Mouse (Mus musculus) limb, embryonic 12.5 days (tissue): Measurements from ENCODE around the gene Fbn1. TPM values are rescaled to one million over a fixed set of nuclear protein-coding genes. Genes with fewer than 3 reads are reported as not detected.

ENCODE experiments used
- ATAC-seq: fragments of 200-750 bp; cut with Nextera tagmentation; 2 replicates; pipeline ENCODE4 v1.8.0; 2017; ENCODE audit warnings: low read depth, moderate TSS enrichment; ENCODE audit not compliant: insufficient number of reproducible peaks, insufficient read depth, low FRiP score, low TSS enrichment
- H3K27ac ChIP-seq: fragments of 300-500 bp; sonication (generic); 2 replicates; pipeline ENCODE4 v1.5.1; 2016; ENCODE audit warnings: mild to moderate bottlenecking, moderate library complexity
- H3K27me3 ChIP-seq: fragments of 300-500 bp; sonication (generic); 2 replicates; pipeline ENCODE4 v1.6.1; 2016; ENCODE audit warnings: mild to moderate bottlenecking, moderate library complexity
- H3K36me3 ChIP-seq: fragments of 300-500 bp; sonication (generic); 2 replicates; pipeline ENCODE4 v1.6.1; 2016; ENCODE audit warnings: mild to moderate bottlenecking, moderate library complexity
- H3K4me1 ChIP-seq: fragments of 300-500 bp; sonication (generic); replicated peaks from 2 replicates; pipeline ENCODE4 v1.6.1; 2016
- H3K4me2 ChIP-seq: fragments of 300-500 bp; sonication (generic); 2 replicates; pipeline ENCODE4 v1.6.1; 2016; ENCODE audit warnings: mild to moderate bottlenecking, moderate library complexity
- H3K4me3 ChIP-seq: fragments of 300-500 bp; sonication (generic); replicated peaks from 2 replicates; pipeline ENCODE4 v1.5.1; 2016; ENCODE audit warnings: mild to moderate bottlenecking
- H3K9ac ChIP-seq: fragments of 300-500 bp; sonication (generic); replicated peaks from 2 replicates; pipeline ENCODE4 v1.6.1; 2016; ENCODE audit warnings: mild to moderate bottlenecking, moderate library complexity
- H3K9me3 ChIP-seq: fragments of 300-500 bp; sonication (generic); 2 replicates; pipeline ENCODE4 v1.6.1; 2016; ENCODE audit warnings: mild to moderate bottlenecking, moderate library complexity
- WGBS: fragments of 180-500 bp; shearing (Covaris S2); methylation state at CpG from one replicate; pipeline ENCODE4 v1.1.7; 2016; 5-methylcytosine and 5-hydroxymethylcytosine counted together
- polyA plus RNA-seq: library from polyadenylated mRNA; unstranded; fragments of >200 nt; fragmentation: Nextera tagmentation; extraction: Ambion mirVana; gene quantifications from 2 replicates; pipeline ENCODE4 v1.2.1, GENCODE M21; 2016

Gene Fbn1
- polyA plus RNA-seq, 1 experiment from 2014 or later: 11.5 TPM

- Histone ChIP-seq H3K4me3 (no peak overlapping the region), H3K27ac (no peak overlapping the region), H3K4me2 (no peak overlapping the region), H3K4me1 (no peaks in the 10 kb centered on the region), H3K36me3 (peaks cover 72% of the 10 kb centered on the region), H3K27me3 (no peaks in the 10 kb centered on the region), H3K9me3 (no peaks in the 10 kb centered on the region), H3K9ac (no peak overlapping the region)
- ATAC-seq: no peak
- 88% methylated on average over 10 of the region's 10 CpGs for WGBS
Measured at GRCm38 (mm10) chr2:125309710-125310109, 198.1 kb downstream of the Fbn1 start.

GRCm38 (mm10) chr2:125305671-125306070, 202.1 kb downstream of the Fbn1 start:
- no peak for ATAC-seq
- Histone ChIP-seq H3K36me3 (peaks cover 70% of the 10 kb centered on the region), H3K27me3 (no peaks in the 10 kb centered on the region), H3K9me3 (no peaks in the 10 kb centered on the region), H3K9ac (no peak overlapping the region), H3K27ac (no peak overlapping the region), H3K4me3 (no peak overlapping the region), H3K4me1 (peaks cover 10% of the 10 kb centered on the region; the same call in 1 of the 2 replicates), H3K4me2 (no peak overlapping the region)
- WGBS: 87% methylated on average over 3 of the region's 3 CpGs

- WGBS: 88% methylated on average over 3 of the region's 3 CpGs
- H3K36me3 ChIP-seq: peaks cover 69% of the 10 kb centered on the region
Measured at GRCm38 (mm10) chr2:125304746-125305145, 203.0 kb downstream of the Fbn1 start.

GRCm38 (mm10) chr2:125303764-125304384, 203.9 kb downstream of the Fbn1 start:
- peaks cover 10% of the 10 kb centered on the region; the same call in 1 of the 2 replicates for H3K4me1 ChIP-seq
- H3K36me3 ChIP-seq: peaks cover 61% of the 10 kb centered on the region
- WGBS: 83% methylated on average over 5 of the region's 5 CpGs
- ATAC-seq: no peak
- no peak overlapping the region for H3K9ac ChIP-seq
- H3K27me3 ChIP-seq: no peaks in the 10 kb centered on the region
- no peak overlapping the region for H3K4me3 ChIP-seq
- no peak overlapping the region for H3K4me2 ChIP-seq
- no peak overlapping the region for H3K27ac ChIP-seq
- no peaks in the 10 kb centered on the region for H3K9me3 ChIP-seq

More at GRCm38 (mm10) chr2:125304746-125305145, 203.0 kb downstream of the Fbn1 start:
- no peak overlapping the region for H3K4me2 ChIP-seq
- no peak overlapping the region for H3K27ac ChIP-seq
- no peak overlapping the region for H3K9ac ChIP-seq
- ATAC-seq: no peak
- H3K4me3 ChIP-seq: no peak overlapping the region
- no peaks in the 10 kb centered on the region for H3K9me3 ChIP-seq
- H3K27me3 ChIP-seq: no peaks in the 10 kb centered on the region
- peaks cover 10% of the 10 kb centered on the region; the same call in 1 of the 2 replicates for H3K4me1 ChIP-seq

GRCm38 (mm10) chr2:125302625-125302924, 205.2 kb downstream of the Fbn1 start:
- peaks cover 51% of the 10 kb centered on the region for H3K36me3 ChIP-seq
- WGBS: 69% methylated on average over 8 of the region's 8 CpGs

GRCm38 (mm10) chr2:125301877-125302624, 205.7 kb downstream of the Fbn1 start:
- 58% methylated on average over 9 of the region's 9 CpGs for WGBS
- no peak overlapping the region for H3K4me3 ChIP-seq
- H3K4me2 ChIP-seq: no peak overlapping the region
- peaks cover 49% of the 10 kb centered on the region for H3K36me3 ChIP-seq
- H3K9ac ChIP-seq: no peak overlapping the region
- peaks cover 10% of the 10 kb centered on the region; the same call in 1 of the 2 replicates for H3K4me1 ChIP-seq
- no peak overlapping the region for H3K27ac ChIP-seq
- ATAC-seq: no peak
- no peaks in the 10 kb centered on the region for H3K27me3 ChIP-seq
- H3K9me3 ChIP-seq: no peaks in the 10 kb centered on the region

More at GRCm38 (mm10) chr2:125302625-125302924, 205.2 kb downstream of the Fbn1 start:
- no peak overlapping the region for H3K27ac ChIP-seq
- peaks cover 10% of the 10 kb centered on the region; the same call in 1 of the 2 replicates for H3K4me1 ChIP-seq
- no peaks in the 10 kb centered on the region for H3K9me3 ChIP-seq
- no peaks in the 10 kb centered on the region for H3K27me3 ChIP-seq
- no peak overlapping the region for H3K9ac ChIP-seq
- H3K4me2 ChIP-seq: no peak overlapping the region
- no peak overlapping the region for H3K4me3 ChIP-seq
- ATAC-seq: no peak

GRCm38 (mm10) chr2:125298841-125299240, 209.0 kb downstream of the Fbn1 start:
- Histone ChIP-seq H3K27ac (no peak overlapping the region), H3K4me1 (peaks cover 10% of the 10 kb centered on the region; the same call in 1 of the 2 replicates), H3K4me3 (no peak overlapping the region), H3K4me2 (no peak overlapping the region), H3K27me3 (no peaks in the 10 kb centered on the region), H3K9me3 (no peaks in the 10 kb centered on the region), H3K9ac (no peak overlapping the region), H3K36me3 (peaks cover 31% of the 10 kb centered on the region)
- no peak for ATAC-seq
- 89% methylated on average over 1 of the region's 1 CpGs for WGBS

- WGBS: 91% methylated on average over 3 of the region's 3 CpGs
- Histone ChIP-seq H3K27me3 (no peaks in the 10 kb centered on the region), H3K4me2 (no peak overlapping the region), H3K4me3 (no peak overlapping the region), H3K27ac (no peak overlapping the region), H3K9me3 (no peaks in the 10 kb centered on the region), H3K4me1 (peaks cover 6% of the 10 kb centered on the region), H3K36me3 (peaks cover 1% of the 10 kb centered on the region; the same call in 1 of the 2 replicates), H3K9ac (no peak overlapping the region)
- no peak for ATAC-seq
Measured at GRCm38 (mm10) chr2:125295526-125295925, 212.3 kb downstream of the Fbn1 start.

GRCm38 (mm10) chr2:125293969-125294491, 213.8 kb downstream of the Fbn1 start:
- Histone ChIP-seq H3K4me3 (no peak overlapping the region), H3K9me3 (no peaks in the 10 kb centered on the region), H3K9ac (no peak overlapping the region), H3K4me2 (no peak overlapping the region), H3K36me3 (no peaks in the 10 kb centered on the region), H3K27me3 (no peaks in the 10 kb centered on the region), H3K4me1 (peaks cover 11% of the 10 kb centered on the region), H3K27ac (no peak overlapping the region)
- no peak for ATAC-seq
- WGBS: 88% methylated on average over 5 of the region's 5 CpGs

- no peak for ATAC-seq
- peaks cover 11% of the 10 kb centered on the region for H3K4me1 ChIP-seq
- no peaks in the 10 kb centered on the region for H3K9me3 ChIP-seq
- H3K36me3 ChIP-seq: no peaks in the 10 kb centered on the region
- no peak overlapping the region for H3K27ac ChIP-seq
- no peak overlapping the region for H3K4me3 ChIP-seq
- WGBS: 74% methylated on average over 7 of the region's 7 CpGs
- no peak overlapping the region for H3K9ac ChIP-seq
- H3K27me3 ChIP-seq: no peaks in the 10 kb centered on the region
- H3K4me2 ChIP-seq: no peak overlapping the region
Measured at GRCm38 (mm10) chr2:125292616-125293015, 215.2 kb downstream of the Fbn1 start.

- Histone ChIP-seq H3K4me2 (no peak overlapping the region), H3K27ac (no peak overlapping the region), H3K9ac (no peak overlapping the region), H3K4me1 (peaks cover 11% of the 10 kb centered on the region), H3K4me3 (no peak overlapping the region), H3K27me3 (no peaks in the 10 kb centered on the region; the same call in 1 of the 2 replicates), H3K9me3 (no peaks in the 10 kb centered on the region), H3K36me3 (no peaks in the 10 kb centered on the region)
- ATAC-seq: no peak
- 90% methylated on average over 1 of the region's 1 CpGs for WGBS
Measured at GRCm38 (mm10) chr2:125291101-125291500, 216.7 kb downstream of the Fbn1 start.
